Mouse (Mus musculus) right cerebral cortex, postnatal 14 days (tissue): ENCODE data around the gene Frmpd4.

Experiments used
- DNase-seq: peaks from one replicate; pipeline ENCODE4 v3.0.0; 2022

Gene Frmpd4

GRCm38 (mm10) chrX:168577131-168577530, at the start of gene Frmpd4:
Gene Frmpd4 (minus strand): TSS chrX:168577231.
- DNase-seq: no peak

- DNase-seq: no peak
These were observed 18.2 kb upstream of the Frmpd4 start for GRCm38 (mm10) chrX:168595193-168595592.

GRCm38 (mm10) chrX:168584303-168584702, 7.3 kb upstream of the Frmpd4 start:
- DNase-seq: no peak

GRCm38 (mm10) chrX:168571808-168572207, 5.2 kb downstream of the Frmpd4 start:
- DNase-seq: no peak

- peak; percentile 6 for DNase-seq
These were observed 7.8 kb downstream of the Frmpd4 start for GRCm38 (mm10) chrX:168569231-168569630.

- no peak for DNase-seq
These were observed 71.8 kb downstream of the Frmpd4 start for GRCm38 (mm10) chrX:168505254-168505653.

GRCm38 (mm10) chrX:168455233-168455632, 121.8 kb downstream of the Frmpd4 start:
- DNase-seq: no peak

GRCm38 (mm10) chrX:168431206-168431605, 145.8 kb downstream of the Frmpd4 start:
- no peak for DNase-seq

- DNase-seq: peak; percentile 18
These were observed 147.2 kb downstream of the Frmpd4 start for GRCm38 (mm10) chrX:168429814-168430213.

GRCm38 (mm10) chrX:168415403-168415802, 161.6 kb downstream of the Frmpd4 start:
- no peak for DNase-seq

GRCm38 (mm10) chrX:168403512-168403911, 173.5 kb downstream of the Frmpd4 start:
- no peak for DNase-seq

GRCm38 (mm10) chrX:168350431-168350830, 226.6 kb downstream of the Frmpd4 start:
- DNase-seq: no peak

GRCm38 (mm10) chrX:168349320-168350225, 227.5 kb downstream of the Frmpd4 start:
- no peak for DNase-seq

GRCm38 (mm10) chrX:168338212-168338611, 238.8 kb downstream of the Frmpd4 start:
- DNase-seq: no peak

GRCm38 (mm10) chrX:168325161-168325560, 251.9 kb downstream of the Frmpd4 start:
- no peak for DNase-seq

- DNase-seq: no peak
These were observed 264.9 kb downstream of the Frmpd4 start for GRCm38 (mm10) chrX:168312158-168312557.

GRCm38 (mm10) chrX:168310143-168310542, 266.9 kb downstream of the Frmpd4 start:
- DNase-seq: no peak

- DNase-seq: no peak
These were observed 284.5 kb downstream of the Frmpd4 start for GRCm38 (mm10) chrX:168292506-168292905.

- DNase-seq: no peak
These were observed 370.0 kb downstream of the Frmpd4 start for GRCm38 (mm10) chrX:168207034-168207433.

- peak; percentile 38 for DNase-seq
These were observed 385.1 kb downstream of the Frmpd4 start for GRCm38 (mm10) chrX:168191944-168192343.

GRCm38 (mm10) chrX:168189563-168189962, 387.5 kb downstream of the Frmpd4 start:
- DNase-seq: no peak

GRCm38 (mm10) chrX:168163001-168163400, 414.0 kb downstream of the Frmpd4 start:
- DNase-seq: no peak

GRCm38 (mm10) chrX:168158866-168159265, 418.2 kb downstream of the Frmpd4 start:
- DNase-seq: no peak

GRCm38 (mm10) chrX:168141051-168141450, 436.0 kb downstream of the Frmpd4 start:
- no peak for DNase-seq

GRCm38 (mm10) chrX:168124043-168124442, 453.0 kb downstream of the Frmpd4 start:
- no peak for DNase-seq
